Mouse (Mus musculus) mature B cell (primary cell): ENCODE measurements around the gene Il12rb1.

Source experiments
- in situ Hi-C: fragments of 300-500 bp; cut with MboI; formaldehyde crosslinking; loops from 2 replicates; pipeline ENCODE4 v1.14.3; 2019

Il12rb1 gene

GRCm38 (mm10) chr8:70773833-70774232 is 34.4 kb upstream of the Il12rb1 start:
- in situ Hi-C loops, result no loop called here

- in situ Hi-C loops, result no loop called here
Measured at GRCm38 (mm10) chr8:70774740-70775139, 33.5 kb upstream of the Il12rb1 start.

- in situ Hi-C loops, result no loop called here
Measured at GRCm38 (mm10) chr8:70775227-70775626, 33.0 kb upstream of the Il12rb1 start.

GRCm38 (mm10) chr8:70775851-70776495 is 32.3 kb upstream of the Il12rb1 start:
- in situ Hi-C loops, result no loop called here

- in situ Hi-C loops, result no loop called here
Measured at GRCm38 (mm10) chr8:70776496-70777444, 31.5 kb upstream of the Il12rb1 start, which contains the start of gene Pik3r2. Gene Pik3r2, minus strand, starts transcription at chr8:70776713.

- in situ Hi-C loops, result no loop called here
Measured at GRCm38 (mm10) chr8:70780093-70780492, 28.2 kb upstream of the Il12rb1 start.

- in situ Hi-C loops, result no loop called here
Measured at GRCm38 (mm10) chr8:70786291-70787050, 21.8 kb upstream of the Il12rb1 start.

- in situ Hi-C loops, result no loop called here
Measured at GRCm38 (mm10) chr8:70787051-70787445, 21.2 kb upstream of the Il12rb1 start.

- in situ Hi-C loops, result no loop called here
Measured at GRCm38 (mm10) chr8:70787941-70788667, 20.1 kb upstream of the Il12rb1 start.

GRCm38 (mm10) chr8:70789046-70789445 is 19.2 kb upstream of the Il12rb1 start:
- in situ Hi-C loops, result no loop called here

- in situ Hi-C loops, result no loop called here
Measured at GRCm38 (mm10) chr8:70790846-70791245, 17.4 kb upstream of the Il12rb1 start.

GRCm38 (mm10) chr8:70791294-70791701 is 17.0 kb upstream of the Il12rb1 start:
- in situ Hi-C loops, result no loop called here

GRCm38 (mm10) chr8:70791975-70792691 is 16.1 kb upstream of the Il12rb1 start:
- in situ Hi-C loops, result no loop called here

GRCm38 (mm10) chr8:70792700-70793099 is 15.5 kb upstream of the Il12rb1 start:
- in situ Hi-C loops, result no loop called here

- in situ Hi-C loops, result no loop called here
Measured at GRCm38 (mm10) chr8:70794215-70794614, 14.0 kb upstream of the Il12rb1 start.

- in situ Hi-C loops, result no loop called here
Measured at GRCm38 (mm10) chr8:70795370-70795769, 12.9 kb upstream of the Il12rb1 start.

GRCm38 (mm10) chr8:70796403-70797080 is 11.7 kb upstream of the Il12rb1 start:
- in situ Hi-C loops, result no loop called here

- in situ Hi-C loops, result no loop called here
Measured at GRCm38 (mm10) chr8:70797081-70798070, 10.9 kb upstream of the Il12rb1 start.

- in situ Hi-C loops, result no loop called here
Measured at GRCm38 (mm10) chr8:70798281-70798680, 10.0 kb upstream of the Il12rb1 start.
